Mouse (Mus musculus) urinary bladder, postnatal 14 days (tissue): ENCODE measurements around the gene Slc22a15.
A peak's percentile ranks its signal among the peaks of the same experiment; 100 is the strongest.

Experiments
- DNase-seq: peaks from one replicate; pipeline ENCODE4 v3.0.0; 2021; ENCODE audit warnings: low spot score

Slc22a15 gene

GRCm38 (mm10) chr3:101923843-101924740 is at the start of gene Slc22a15:
TSS of gene Slc22a15 (minus strand) at chr3:101924453.
- peak; percentile 75 for DNase-seq

- DNase-seq: no peak
Observed at GRCm38 (mm10) chr3:101966825-101967558, 42.7 kb upstream of the Slc22a15 start.

- no peak for DNase-seq
Observed at GRCm38 (mm10) chr3:101964352-101964751, 40.1 kb upstream of the Slc22a15 start.

GRCm38 (mm10) chr3:101963501-101963900 is 39.2 kb upstream of the Slc22a15 start:
- DNase-seq: no peak

GRCm38 (mm10) chr3:101961146-101961835 is 37.0 kb upstream of the Slc22a15 start:
- no peak for DNase-seq

GRCm38 (mm10) chr3:101958047-101958446 is 33.8 kb upstream of the Slc22a15 start:
- no peak for DNase-seq

- no peak for DNase-seq
Observed at GRCm38 (mm10) chr3:101953506-101953905, 29.3 kb upstream of the Slc22a15 start.

GRCm38 (mm10) chr3:101952577-101952976 is 28.3 kb upstream of the Slc22a15 start:
- DNase-seq: no peak

- DNase-seq: peak; percentile 35
Observed at GRCm38 (mm10) chr3:101948572-101948971, 24.3 kb upstream of the Slc22a15 start.

GRCm38 (mm10) chr3:101947250-101947649 is 23.0 kb upstream of the Slc22a15 start:
- no peak for DNase-seq

- no peak for DNase-seq
Observed at GRCm38 (mm10) chr3:101945257-101945656, 21.0 kb upstream of the Slc22a15 start.

GRCm38 (mm10) chr3:101940418-101940817 is 16.2 kb upstream of the Slc22a15 start:
- no peak for DNase-seq

- DNase-seq: no peak
Observed at GRCm38 (mm10) chr3:101939865-101940264, 15.6 kb upstream of the Slc22a15 start.

- peak; percentile 68 for DNase-seq
Observed at GRCm38 (mm10) chr3:101939152-101939551, 14.9 kb upstream of the Slc22a15 start.

- no peak for DNase-seq
Observed at GRCm38 (mm10) chr3:101936369-101936768, 12.1 kb upstream of the Slc22a15 start.

GRCm38 (mm10) chr3:101933820-101934219 is 9.6 kb upstream of the Slc22a15 start:
- DNase-seq: no peak

GRCm38 (mm10) chr3:101929105-101929876 is 5.0 kb upstream of the Slc22a15 start:
- DNase-seq: no peak

GRCm38 (mm10) chr3:101926636-101927035 is 2.4 kb upstream of the Slc22a15 start:
- DNase-seq: no peak

- DNase-seq: no peak
Observed at GRCm38 (mm10) chr3:101925663-101926062, 1.4 kb upstream of the Slc22a15 start.

GRCm38 (mm10) chr3:101922366-101922765 is 1.9 kb downstream of the Slc22a15 start:
- DNase-seq: no peak

GRCm38 (mm10) chr3:101918526-101918925 is 5.7 kb downstream of the Slc22a15 start:
- no peak for DNase-seq

GRCm38 (mm10) chr3:101917665-101918064 is 6.6 kb downstream of the Slc22a15 start:
- no peak for DNase-seq
